Mouse (Mus musculus) G1E (cell line): ENCODE measurements at regions not wholly inside any gene's neighbourhood (a gene's known extent, or its start where the extent isn't known, plus 50 kb on each side); places are given as distances from the start of the nearest gene placed in this dataset.

ENCODE experiments used
- CTCF ChIP-seq: IDR thresholded peaks from 2 replicates; pipeline ENCODE4 v1.5.1; 2012; ENCODE audit warnings: low read depth, low read length, inconsistent platforms, mixed read lengths
- GATA2 ChIP-seq: IDR thresholded peaks from 2 replicates; pipeline ENCODE4 v1.6.1; 2012; ENCODE audit warnings: low read depth, low read length, inconsistent platforms, borderline replicate concordance
- POLR2AphosphoS5 ChIP-seq: IDR thresholded peaks from 2 replicates; pipeline ENCODE4 v1.6.1; 2012; ENCODE audit warnings: low read depth, low read length, inconsistent platforms; ENCODE audit not compliant: insufficient replicate concordance

DNA sequence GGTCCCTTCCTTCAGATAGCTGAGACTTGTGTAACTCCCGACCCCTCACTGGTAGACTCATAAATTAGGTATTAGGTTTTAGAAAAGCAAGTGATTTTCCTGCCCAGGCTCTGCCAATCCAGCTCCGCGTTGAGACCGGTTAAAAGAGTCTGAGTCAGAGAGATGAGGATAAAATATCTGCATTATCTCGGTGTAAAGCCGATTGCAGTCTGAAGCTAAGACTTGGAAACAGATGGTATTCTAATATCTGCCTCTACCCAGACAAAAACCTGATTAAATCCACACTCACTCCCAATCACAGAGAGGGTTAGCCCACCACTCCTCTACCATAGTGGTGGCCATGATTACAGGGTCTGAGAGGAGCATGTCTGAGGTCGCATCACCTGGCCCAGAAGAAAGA lies 276.1 kb upstream of the Jarid2 start:
- TF ChIP-seq CTCF, result no peak
- no peak for TF ChIP-seq GATA2
- no peak for TF ChIP-seq POLR2AphosphoS5
